Mouse (Mus musculus): ENCODE data around the gene Mmp15. TPM values are rescaled to one million over a fixed set of nuclear protein-coding genes. Genes with fewer than 3 reads are reported as not detected.

Mmp15 gene
- total RNA-seq, 1 experiment from 2014 or later = not detected

DNA sequence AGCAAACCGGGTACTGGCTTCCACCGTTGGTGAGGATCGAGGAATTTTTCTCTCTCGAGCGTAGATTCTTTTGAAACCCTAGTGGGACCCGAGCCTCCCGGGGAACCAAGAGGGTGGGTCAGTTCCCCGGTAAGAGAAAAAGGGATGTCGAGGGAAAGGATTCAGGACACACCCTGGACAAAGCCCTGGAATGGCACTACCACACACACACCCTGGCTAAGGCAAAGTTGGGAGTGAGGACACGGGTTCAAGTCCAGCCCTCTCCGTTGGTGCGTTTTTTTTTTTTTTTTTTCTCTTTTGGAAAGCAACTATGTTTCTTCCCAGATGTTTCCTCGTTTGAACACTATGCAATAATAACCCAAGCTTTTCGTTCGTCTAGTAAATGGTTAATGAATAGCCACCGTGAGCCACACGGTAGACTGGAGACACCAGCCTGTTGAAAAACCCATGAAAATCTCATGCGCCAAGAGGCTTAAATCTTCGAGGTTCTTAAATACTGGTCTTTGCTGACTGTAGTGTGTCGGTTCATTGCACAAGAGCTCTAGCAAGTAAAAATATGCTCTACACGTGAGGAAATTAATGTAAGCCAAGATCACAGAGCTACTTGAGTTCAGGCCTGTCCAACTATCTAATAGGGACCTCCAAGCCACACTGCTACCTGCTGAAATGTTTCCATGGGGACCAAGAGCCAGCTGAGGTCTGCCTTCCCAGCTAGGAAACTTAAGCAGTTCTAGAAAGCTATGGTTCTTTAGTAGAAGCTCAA is 19.4 kb upstream of the Mmp15 start:
- ATAC-seq (replicated peaks; ENCODE audit: insufficient number of reproducible peaks, low FRiP score, low TSS enrichment, poor library complexity, severe bottlenecking) = no peak

DNA sequence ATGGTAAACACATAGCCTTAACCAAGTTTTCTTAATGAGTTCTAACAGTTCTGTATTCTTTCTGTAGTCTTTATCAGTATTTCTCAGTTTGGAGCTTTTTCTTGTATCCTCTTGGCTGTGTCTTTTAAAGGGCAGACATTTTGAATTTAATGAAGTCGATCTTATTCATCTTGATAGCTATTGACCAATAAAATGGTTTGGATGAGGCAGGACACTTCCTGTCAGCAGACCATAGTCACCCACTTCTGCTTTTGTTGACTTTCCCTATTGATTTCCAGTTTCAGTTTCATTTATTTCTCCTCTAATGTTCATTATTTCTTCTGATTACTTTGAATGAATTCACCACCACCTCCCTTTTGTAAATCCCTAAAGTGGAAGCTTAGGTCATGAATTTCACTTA is 16.4 kb upstream of the Mmp15 start:
- ATAC-seq (replicated peaks; ENCODE audit: insufficient number of reproducible peaks, low FRiP score, low TSS enrichment, poor library complexity, severe bottlenecking) = peak; percentile 37; the same call in 1 of the 2 replicates

GRCm38 (mm10) chr8:95336363-95336762 is 15.7 kb upstream of the Mmp15 start:
- ATAC-seq (replicated peaks; ENCODE audit: insufficient number of reproducible peaks, low FRiP score, low TSS enrichment, poor library complexity, severe bottlenecking) = no peak

GRCm38 (mm10) chr8:95341721-95342120 is 10.3 kb upstream of the Mmp15 start:
- no peak for ATAC-seq (replicated peaks; ENCODE audit: insufficient number of reproducible peaks, low FRiP score, low TSS enrichment, poor library complexity, severe bottlenecking)

DNA sequence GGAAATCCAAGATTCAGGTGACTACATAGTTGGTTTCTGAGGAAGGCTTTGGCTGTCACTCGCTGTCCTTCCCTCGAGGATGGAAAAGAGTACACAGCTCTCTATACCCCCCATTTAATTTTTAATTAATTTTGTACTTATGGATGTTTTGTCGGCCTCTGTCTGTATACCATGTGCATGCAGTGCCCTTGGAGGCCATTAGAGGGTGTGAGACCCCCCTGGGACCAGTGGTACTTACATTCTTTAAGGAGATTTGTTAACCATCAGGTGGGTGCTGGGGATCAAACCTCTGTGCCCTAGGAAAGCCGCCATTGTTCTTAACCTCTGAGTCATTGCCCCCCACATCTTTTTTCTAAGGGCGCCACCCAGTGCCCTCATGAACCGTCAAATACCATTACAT is 7.4 kb upstream of the Mmp15 start:
- no peak for ATAC-seq (replicated peaks; ENCODE audit: insufficient number of reproducible peaks, low FRiP score, low TSS enrichment, poor library complexity, severe bottlenecking)

- no peak for ATAC-seq (replicated peaks; ENCODE audit: insufficient number of reproducible peaks, low FRiP score, low TSS enrichment, poor library complexity, severe bottlenecking)
Measured at GRCm38 (mm10) chr8:95346643-95347545, 5.2 kb upstream of the Mmp15 start.

DNA sequence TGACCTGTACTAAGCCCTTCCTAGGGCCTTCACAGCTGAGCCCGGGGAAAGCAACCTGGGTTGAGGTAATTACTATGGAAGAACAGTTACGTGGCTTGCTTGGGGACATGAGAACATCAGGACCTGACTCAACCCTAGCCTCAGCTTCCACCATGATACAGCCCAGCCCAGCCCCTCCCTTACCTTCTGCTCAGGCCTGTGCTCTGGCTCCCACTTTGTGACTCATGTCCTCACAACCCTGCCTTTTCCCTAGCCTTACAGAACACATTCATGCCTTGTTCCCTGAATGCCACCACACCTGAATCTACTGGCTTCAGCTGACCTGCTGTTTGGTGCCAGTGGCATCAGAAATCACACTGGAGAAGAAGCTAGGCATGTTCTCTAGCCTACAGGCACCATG is 3.7 kb upstream of the Mmp15 start:
- no peak for ATAC-seq (replicated peaks; ENCODE audit: insufficient number of reproducible peaks, low FRiP score, low TSS enrichment, poor library complexity, severe bottlenecking)

- no peak for ATAC-seq (replicated peaks; ENCODE audit: insufficient number of reproducible peaks, low FRiP score, low TSS enrichment, poor library complexity, severe bottlenecking)
Measured at GRCm38 (mm10) chr8:95348811-95349630, 3.0 kb upstream of the Mmp15 start.

GRCm38 (mm10) chr8:95351461-95351860 is 607 bp upstream of the Mmp15 start:
- no peak for ATAC-seq (replicated peaks; ENCODE audit: insufficient number of reproducible peaks, low FRiP score, low TSS enrichment, poor library complexity, severe bottlenecking)

DNA sequence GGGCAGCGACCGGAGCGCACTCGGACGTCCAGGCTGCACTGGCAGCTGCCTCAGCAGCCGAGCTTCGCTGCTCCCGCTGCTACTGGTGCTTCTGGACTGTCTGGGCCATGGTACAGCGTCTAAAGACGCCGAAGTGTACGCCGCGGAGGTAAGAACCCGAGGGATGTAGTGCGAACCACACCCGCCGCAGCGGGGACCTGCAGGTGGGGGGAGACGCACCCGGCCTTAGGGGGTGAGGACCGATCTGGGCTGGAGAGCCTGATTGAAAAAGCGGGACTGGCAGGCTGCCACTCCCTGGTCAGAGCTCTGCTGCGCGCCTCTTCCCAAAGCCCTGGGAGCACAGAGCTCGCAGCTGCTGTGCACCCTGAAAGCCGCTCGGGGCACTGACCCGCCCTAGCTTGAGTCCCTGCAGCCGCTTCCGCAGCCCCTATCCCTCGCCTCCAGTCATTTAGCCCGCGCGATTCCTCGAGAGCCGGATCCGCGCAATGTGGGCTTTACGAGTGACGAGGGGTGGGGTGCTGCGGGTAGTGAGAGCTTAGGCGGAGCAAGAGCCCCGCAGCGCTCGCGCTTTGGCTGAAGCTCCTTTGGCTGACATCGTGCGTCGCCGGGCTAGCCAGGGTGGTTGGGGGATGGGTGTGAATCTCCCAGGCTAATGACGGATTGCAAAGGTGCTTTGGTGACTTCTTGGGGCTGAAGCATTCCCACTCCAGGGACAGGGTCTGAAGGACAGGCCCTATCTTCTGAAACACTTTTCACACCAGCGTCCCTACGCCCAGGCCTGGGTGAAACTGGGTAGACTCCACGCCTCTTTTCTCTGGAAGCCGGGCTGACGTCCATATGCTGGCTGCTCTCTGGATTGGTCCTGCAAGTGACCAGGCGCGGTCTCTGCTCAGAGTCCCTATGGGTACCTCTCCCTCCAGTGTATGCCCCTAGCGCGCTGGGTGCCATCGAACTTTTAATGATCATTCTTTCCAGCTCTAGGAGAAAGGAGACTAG is 1.1 kb downstream of the Mmp15 start:
- no peak for ATAC-seq (replicated peaks; ENCODE audit: insufficient number of reproducible peaks, low FRiP score, low TSS enrichment, poor library complexity, severe bottlenecking)

DNA sequence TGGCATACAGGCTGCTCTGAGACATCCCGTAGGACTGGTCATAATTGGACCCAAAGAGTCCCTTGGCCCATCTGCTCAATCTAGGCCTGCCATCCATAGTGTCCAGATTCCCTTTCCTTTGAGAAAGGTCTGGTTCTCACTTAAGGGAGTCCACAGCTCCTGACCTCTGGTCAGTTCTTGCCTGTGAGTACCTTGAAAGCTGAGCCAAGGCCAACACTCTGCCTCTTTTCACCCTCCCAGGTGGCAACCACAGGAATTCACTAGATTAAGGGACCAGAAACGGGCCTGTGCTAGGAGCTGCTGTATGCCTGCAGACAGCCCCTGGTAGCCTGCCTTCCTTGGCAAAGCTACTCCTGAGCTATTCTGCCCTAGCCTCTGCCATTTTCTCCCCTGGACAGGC is 2.5 kb downstream of the Mmp15 start:
- ATAC-seq (replicated peaks; ENCODE audit: insufficient number of reproducible peaks, low FRiP score, low TSS enrichment, poor library complexity, severe bottlenecking) = no peak

DNA sequence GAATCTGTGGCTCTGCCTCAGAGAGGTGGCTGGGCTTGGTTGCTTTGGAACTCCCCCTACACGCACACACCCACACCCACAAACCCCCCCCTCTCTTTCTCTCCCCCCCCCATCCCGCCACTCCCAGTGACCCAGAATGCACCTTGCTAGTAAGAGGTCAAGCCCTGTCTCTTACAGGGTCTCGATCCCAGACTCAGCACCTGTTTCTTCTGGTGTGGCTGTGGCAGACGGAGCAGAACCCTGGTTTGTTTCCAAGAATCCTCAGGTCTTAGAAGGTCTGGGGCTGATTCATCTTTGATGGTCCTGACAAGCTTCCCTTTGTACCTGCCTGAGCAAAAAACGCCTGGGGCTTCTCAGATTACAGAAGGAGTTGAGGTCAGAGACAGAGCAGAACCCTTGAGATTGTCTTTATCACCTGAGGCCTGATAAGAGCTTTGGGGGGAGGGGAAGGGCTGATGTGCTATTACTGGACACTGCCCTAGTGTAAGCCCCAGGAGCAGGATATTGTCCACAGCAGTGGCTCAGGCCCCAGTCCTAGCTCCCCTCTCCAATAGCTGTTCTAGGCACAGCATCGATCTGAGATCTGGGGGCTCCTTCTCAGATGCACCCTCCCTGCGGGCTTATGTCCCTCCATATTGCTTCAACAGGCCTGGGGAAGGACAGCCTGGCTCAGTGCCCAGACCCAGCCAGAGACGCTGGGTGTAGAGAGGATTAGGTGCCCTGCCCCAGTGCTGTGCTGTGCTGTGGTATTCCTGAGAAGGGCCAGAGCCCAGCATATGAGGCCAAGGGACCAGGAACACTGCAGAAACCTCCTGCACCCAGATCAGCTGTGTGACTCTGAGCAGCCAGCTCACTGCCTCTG is 6.7 kb downstream of the Mmp15 start:
- ATAC-seq (replicated peaks; ENCODE audit: insufficient number of reproducible peaks, low FRiP score, low TSS enrichment, poor library complexity, severe bottlenecking) = no peak

DNA sequence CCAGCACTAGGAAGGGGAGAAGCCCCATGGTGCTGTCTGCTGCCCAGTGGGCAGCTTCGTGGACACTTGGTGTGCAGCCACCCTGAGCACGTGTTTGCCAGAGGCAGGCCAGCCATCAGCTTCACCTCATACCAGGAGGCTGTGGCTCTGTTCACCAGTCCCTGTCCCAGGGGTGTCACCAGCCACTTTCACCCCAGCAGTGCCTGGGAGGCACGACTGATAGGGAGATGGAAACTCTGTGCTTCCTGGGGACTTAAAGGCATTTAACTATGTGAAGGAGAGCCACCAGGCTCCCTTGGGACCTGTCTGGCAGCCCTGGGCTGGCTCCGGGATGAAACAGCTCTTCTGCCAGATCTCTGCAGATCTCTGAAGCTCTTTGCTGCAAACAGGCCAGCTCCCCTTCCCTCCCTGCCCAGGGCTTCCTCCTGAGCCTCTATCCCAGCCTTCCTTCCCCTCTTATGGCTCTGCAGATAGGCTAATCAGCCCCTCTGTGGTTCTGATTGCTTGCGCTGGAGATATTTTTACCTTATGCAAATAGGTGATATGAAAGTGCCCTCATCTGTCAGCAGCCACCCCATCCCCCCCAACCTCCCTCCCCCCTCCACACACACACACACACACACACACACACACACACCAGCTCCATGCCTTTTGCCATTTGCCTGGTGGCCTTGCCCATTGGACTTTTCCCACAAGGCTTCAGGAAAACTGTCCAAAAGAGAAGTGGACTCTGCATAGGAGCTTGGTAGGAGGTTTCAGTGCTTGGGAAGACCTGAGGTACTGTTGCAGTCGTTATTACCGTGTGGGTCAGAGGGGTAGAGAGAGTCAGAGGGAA is 8.3 kb downstream of the Mmp15 start:
- ATAC-seq (replicated peaks; ENCODE audit: insufficient number of reproducible peaks, low FRiP score, low TSS enrichment, poor library complexity, severe bottlenecking) = no peak

GRCm38 (mm10) chr8:95361016-95361341 is 8.9 kb downstream of the Mmp15 start:
- ATAC-seq (replicated peaks; ENCODE audit: insufficient number of reproducible peaks, low FRiP score, low TSS enrichment, poor library complexity, severe bottlenecking) = no peak

DNA sequence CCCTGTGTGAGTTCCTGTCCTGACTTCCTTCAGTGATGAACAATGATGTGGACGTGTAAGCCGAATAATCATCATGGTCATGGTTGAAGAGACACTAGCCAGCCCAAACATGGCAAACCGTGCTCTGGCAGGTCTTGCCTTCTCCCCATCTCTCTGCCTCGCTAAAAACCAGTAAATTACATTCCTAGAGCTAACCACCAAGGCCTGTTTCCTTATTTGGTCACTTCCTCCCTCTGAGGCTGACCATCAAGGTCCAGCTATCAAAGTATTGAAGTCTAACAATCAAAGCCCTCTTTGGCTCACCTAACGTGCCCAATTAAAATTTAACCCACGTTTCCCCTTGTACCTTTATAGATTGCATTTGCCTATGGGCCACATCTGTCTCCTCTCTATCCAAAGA is 10.2 kb downstream of the Mmp15 start:
- no peak for ATAC-seq (replicated peaks; ENCODE audit: insufficient number of reproducible peaks, low FRiP score, low TSS enrichment, poor library complexity, severe bottlenecking)

DNA sequence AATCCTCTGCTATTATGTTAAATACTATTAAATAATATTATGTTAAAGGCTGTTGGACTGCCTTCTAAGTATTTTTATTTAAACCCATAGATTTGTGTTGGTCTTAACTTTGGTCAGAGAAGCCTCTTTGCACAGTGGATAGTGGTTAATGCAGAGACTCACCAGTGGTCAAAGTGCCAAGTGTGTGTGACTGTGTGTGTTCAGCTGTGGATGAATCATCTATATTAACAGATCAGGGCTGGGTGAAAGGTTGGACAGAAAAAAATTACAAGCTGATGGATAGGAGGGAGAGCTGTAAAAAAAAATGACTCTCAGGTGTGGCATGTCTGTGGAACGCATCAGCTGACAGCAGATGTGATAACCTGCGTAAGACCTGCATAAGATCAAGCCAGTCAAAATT is 11.8 kb downstream of the Mmp15 start:
- no peak for ATAC-seq (replicated peaks; ENCODE audit: insufficient number of reproducible peaks, low FRiP score, low TSS enrichment, poor library complexity, severe bottlenecking)

All from monocyte, adult 5-6 weeks (primary cell).